Mouse (Mus musculus) retina, postnatal 7 days (tissue): ENCODE measurements around the gene Clic1.
"Not testable (repeated sequence)": the region's sequence is repeated elsewhere in the genome, so short reads cannot be mapped to it uniquely, and the experiment has no call there.

ENCODE experiments used
- DNase-seq: peaks from one replicate; pipeline ENCODE4 v3.0.0-alpha.2; 2012; ENCODE audit warnings: low read depth, low spot score

Clic1 gene

DNA sequence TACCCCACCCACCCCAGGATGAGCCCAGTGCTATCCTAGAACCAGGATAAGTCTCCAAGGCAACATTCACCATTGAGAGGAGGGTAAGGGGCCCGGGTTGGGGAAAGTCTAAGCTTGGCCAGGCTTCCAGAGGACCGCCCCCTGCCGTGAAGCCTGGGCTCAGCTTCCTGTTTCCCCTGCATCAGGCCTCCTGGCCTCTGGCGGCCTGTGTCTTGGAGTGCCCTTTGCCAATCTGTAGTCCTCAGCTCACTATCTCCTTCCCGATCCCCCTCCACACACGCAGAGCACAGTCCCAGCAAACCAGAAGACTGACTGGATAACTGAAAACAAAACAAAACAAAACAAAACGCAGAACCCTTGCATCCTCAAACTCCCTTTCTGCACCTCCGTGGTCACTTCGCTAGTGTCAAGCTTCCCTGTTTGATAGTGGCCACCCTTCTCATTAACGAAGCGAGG, at the start of gene Clic1:
Clic1 (plus strand) TSS at position 406 of the 456 bp plus-strand sequence.
- peak; percentile 35 for DNase-seq

DNA sequence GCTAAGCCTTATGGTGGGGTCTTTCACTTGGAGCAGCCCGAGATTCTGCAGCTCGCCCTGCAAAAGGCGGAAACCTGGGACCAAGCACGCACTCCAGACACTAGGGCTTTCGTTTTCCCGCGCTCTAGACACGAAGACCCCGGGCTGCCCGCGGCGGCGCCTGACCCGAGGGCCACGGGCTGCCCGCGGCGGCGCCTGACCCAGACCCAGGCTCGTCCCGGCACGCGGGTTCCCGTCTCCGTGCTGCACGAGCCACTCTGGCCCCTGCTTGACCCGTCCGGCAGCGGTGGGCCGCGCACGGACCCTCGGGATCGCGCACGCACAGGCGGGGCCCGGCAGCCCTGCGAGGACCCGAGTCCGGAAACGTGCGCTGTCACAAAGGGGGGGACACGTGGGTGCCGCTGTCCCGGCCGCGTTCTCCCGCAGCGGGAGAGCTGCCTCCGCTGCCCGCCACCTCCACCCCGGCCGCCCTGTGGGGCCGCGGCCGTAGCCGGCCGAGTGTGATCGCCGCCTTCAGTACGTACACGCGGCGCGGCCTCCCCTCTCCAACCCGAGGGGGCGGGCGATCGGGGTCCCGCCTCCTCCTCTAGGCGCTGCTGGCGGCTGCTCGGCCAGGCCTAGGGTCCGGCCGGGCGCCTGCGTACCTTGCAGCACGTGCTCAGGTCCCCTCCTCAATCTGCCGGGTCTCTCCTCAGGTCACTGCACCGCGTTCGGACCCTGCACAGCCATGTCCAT, 48.9 kb upstream of the Clic1 start, which contains the start of gene Vars:
Vars (plus strand) TSS at position 271 of the 735 bp plus-strand sequence.
- DNase-seq, result peak; percentile 77

DNA sequence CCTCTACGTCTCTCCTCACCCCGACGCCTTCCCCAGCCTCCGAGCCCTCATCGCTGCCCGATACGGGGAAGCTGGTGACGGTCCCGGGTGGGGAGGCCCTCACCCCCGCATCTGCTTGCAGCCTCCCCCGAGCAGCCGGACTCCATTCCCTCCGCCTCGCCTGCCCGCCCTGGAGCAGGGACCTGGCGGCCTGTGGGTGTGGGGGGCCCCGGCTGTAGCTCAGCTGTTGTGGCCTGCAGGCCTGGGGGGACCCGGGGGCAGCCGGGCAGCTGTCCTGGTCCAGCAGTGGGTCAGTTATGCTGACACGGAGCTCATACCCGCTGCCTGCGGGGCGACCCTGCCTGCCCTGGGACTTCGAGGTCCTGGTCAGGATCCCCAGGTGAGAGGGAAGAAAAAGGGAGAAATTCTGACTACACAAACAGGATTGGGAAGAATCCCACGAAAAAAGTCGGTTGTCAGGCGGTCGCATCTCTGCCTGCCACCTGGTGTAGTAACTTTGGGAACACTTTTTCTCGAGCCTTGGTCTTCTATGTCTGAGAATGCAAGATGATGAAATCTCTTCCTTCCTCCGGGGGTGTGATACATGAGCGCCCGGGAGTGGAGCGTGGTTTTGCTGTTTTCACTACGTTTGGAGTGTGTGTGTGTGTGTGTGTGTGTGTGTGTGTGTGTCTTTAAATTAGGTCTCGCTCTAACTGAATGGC, 48.2 kb upstream of the Clic1 start:
- DNase-seq, result no peak

DNA sequence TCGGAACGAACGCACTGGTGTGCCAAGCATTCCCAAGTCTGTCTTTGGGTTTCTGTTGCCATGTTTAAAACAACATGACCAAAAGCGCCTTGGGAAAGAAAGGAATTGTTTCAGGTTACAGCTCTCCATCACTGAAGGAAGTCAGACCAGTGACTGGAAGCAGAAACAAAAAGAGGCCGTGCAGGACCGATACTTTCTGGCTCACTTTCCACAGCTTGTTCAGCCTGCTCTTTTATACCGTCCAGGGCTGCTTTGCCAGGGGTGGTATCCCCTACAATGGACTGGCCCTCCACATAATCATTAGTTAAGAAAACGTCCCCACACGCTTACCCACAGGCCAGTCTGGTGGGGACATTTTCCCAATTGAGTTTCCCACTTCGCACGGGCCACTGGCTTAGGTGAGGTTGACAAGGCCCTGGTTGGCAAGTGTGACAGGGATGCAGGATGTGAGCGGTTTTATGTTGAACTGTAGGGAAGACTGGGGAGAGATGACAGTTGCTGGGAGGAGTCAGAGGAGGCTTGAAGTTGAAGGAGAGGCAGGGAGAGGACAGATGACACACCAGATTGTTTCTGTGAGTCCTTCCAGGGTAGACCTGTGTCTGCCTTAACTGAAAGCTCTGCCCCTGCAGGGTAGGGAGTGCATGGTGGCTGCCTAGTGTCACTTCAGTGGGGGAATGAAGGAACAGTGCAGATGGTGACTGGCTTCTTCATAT, 47.5 kb upstream of the Clic1 start:
- DNase-seq, result no peak

DNA sequence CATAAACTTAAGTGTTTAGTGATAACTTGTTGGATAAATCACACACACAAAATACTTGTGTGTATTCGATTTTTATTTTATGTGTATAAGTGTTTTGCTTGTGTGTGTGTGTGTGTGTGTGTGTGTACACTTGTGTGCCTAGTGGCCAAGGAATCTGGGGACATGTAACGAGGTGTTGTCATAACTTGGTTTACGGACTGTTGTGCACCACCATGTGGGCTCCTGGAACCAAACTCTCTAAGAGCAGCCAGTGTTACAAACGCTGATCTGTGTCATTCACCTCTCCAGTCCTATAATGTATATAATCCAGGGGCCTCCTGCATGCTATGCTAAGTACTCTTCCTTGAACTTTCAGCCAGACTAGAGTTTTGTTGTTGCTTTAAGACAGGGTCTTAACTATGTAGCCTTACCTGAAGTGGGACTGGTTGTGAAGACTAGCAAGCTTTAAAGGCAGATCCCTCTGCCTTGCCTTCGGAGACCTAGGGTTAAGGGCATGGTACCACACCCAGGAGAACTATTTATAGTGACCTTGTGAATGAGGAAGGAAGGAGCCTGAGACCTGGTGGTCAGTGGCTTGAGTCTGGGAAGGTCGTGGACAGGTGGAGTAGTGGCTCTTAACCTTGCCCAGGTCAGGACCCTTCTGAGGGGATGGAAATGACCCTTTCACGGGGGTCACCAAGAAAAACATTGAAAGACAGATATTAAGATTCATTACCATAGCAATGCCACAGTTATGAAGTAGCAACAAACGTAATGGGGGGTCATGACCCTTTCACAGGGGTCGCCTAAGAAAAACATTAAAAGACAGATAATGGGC, 46.5 kb upstream of the Clic1 start:
- no peak for DNase-seq

DNA sequence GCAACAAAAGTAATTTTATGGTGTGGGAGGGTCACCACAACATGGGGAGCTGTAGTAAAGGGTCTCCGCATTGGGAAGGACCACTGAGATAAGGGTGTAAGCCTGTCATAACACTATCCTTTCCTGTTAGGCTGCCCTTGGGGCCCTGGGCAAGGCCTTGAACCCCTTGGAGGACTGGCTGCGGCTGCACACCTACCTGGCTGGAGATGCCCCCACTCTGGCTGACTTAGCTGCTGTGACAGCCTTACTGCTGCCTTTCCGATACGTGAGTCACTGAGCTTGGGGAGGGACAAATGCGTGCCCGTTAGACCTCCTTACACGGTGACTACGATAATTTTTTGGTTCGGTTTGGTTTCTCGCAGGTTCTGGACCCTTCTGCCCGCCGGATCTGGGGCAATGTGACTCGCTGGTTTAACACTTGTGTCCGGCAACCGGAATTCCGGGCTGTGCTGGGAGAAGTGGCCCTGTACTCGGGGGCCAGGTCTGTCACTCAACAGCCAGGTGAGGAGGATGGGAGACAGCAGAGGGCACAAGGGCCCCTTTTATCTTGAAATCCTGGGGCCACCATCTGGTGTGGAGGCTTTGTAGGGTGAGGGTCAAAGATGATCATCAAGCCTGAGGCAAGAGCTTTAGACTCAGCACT, 45.6 kb upstream of the Clic1 start:
- no peak for DNase-seq

DNA sequence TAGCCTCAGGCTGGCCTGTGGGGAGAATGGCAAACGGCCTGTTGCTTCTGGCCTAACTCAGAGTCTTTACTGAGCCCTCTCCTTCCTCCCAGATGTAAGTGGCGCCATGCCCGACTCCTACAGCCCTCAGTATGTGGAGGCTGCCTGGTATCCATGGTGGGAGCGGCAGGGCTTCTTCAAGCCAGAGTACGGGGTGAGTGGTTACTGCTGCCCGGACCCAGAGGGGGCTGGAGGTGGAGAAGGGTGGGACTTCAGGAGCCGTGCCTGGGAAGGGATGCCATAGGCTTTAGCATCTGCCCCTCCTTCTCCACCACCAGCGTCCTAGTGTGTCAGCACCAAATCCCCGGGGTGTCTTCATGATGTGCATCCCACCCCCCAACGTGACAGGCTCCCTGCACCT, 44.6 kb upstream of the Clic1 start:
- DNase-seq, result no peak

DNA sequence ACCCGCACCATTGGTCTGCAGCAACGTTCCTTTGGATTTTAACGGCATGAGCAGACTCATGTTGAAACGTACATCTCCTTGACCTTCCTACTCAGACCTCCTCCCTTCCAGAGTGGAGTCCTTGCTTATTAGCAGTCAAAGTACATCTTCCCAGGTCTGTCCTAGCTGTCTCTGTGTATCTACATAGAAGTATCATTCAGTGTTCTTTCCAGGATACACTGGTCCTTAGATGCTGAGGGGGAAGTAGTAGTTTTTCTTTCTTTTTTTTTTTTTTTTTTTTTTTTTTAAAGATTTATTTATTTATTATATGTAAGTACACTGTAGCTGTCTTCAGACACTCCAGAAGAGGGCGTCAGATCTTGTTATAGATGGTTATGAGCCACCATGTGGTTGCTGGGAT, 43.9 kb upstream of the Clic1 start:
- DNase-seq, result not testable (repeated sequence)

DNA sequence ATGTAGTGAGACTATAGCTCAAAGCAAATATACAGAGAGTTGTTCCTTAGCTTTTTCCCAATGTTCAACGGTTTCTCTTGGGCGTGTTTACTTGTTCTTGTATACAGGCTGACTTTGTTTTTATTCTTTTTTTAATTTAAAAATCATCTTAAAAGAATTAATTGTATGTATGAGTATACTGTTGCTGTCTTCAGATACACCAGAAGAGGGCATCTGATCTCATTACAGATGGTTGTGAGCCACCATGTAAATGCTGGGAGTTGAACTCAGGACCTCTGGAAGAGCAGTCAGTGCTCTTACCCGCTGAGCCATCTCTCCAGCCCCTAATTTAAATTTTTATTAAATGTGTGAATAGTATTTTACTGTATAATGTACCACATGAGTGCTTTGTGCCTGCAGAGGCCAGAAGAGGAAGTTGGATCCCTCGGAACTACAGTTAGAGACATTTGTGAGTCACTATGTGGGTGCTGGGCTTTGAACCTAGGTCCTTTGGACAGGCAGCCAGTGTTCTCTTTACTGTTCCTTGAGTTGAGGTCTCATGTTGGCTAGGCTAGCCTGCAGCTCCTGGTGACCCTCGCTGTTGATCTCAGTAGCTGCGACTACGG, 42.3 kb upstream of the Clic1 start:
- DNase-seq, result no peak

DNA sequence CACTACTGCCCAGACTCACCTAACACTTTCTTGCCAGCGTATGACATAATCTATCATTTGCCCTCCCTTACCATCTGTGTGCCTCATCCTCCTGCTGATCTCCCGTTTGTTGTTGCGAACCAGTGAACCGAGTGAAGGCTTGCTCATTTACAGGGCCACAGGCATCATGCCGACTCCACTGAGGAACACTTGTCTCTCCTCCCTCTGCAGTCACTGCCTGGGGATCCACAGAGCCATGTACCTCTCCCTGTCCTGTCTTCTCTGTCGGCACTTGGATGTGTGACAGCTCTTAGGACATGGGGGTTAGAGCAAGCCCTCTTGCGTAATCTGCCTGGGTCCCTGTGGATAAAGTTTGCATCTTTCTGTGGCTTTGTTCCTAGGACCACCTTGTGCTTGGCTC, 40.2 kb upstream of the Clic1 start:
- no peak for DNase-seq

DNA sequence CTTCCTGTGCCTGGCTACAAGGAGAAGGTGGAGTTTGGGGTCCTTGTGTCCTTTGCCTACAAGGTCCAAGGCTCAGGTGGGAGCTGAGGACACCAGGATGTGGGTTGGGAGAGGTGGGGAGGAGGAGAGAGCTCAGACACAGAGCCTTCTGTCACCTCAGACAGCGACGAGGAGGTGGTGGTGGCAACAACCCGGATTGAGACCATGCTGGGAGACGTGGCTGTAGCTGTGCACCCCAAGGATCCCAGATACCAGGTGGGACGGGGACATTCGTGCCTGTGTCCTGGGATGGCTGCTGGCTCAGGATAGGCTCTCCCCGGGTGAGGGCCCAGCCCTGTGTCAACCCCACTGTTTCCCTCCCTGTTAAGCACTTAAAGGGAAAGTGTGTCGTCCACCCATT, 38.3 kb upstream of the Clic1 start:
- DNase-seq, result no peak

DNA sequence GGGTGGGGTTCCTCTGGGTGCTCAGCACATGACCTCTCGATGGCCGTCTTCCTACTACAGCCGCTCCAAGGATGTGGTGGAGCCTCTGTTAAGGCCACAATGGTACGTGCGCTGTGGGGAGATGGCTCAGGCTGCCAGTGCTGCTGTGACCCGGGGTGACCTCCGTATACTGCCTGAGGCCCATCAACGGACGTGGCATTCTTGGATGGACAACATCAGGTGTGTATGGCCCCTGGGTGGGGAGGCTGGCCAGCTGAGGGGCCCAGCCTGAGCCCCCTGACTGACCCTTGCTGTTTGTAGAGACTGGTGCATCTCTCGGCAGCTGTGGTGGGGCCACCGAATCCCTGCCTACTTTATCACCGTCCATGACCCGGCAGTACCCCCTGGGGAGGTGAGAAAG, 37.3 kb upstream of the Clic1 start:
- DNase-seq, result no peak

DNA sequence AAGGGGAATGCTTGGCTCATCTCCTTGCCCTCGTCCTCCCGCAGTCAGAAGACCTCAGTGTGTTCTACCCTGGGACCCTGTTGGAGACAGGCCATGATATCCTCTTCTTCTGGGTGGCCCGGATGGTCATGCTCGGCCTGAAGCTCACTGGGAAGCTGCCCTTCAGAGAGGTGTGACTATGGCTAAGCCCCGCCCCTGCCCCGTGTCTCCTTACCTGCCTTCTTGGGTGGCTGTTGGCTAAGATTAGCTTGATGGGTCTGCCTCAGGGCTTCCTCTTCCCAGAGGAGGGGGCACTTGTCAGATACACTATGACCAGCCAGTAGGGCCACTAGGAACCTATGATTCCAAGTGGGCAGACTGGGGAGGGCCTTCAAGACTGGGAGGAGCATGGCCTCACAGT, 36.5 kb upstream of the Clic1 start:
- DNase-seq, result no peak

DNA sequence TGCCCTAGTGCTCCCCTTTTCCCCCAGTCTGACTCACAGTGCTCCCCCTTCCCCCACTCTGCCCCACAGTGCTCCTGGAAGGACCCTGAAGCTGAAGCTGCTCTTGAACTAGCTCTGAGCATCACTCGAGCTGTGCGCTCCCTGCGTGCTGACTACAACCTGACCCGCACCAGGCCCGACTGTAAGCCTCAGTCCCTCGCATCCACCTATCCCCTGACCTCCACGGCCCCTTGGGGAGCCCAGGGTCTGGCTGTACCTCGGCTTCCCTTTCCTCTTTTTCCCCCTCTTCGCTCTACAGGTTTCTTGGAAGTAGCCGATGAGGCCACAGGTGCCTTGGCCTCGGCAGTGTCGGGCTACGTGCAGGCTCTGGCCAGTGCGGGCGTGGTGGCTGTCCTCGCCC, 34.5 kb upstream of the Clic1 start:
- DNase-seq, result no peak

DNA sequence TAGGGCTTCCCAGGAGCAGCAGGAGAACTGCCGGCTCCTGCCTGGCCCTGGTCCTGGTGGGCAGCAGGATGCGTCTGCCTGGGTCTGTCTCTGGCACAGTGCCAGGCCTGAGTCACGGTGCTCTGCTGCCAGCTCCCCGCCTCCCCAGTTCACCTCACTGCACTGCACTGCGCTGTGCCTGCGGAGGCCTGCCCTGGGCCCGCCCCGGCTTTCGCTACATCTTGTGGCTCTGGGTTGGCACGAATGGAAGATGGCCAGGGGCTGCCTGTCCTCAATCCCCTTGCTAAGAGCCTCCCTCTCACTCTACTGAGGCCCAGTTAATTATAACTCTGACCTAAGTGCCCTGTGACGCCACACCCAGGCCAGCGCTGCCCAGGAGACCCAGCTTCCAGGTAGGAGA, 33.4 kb upstream of the Clic1 start, which contains the start of gene Vwa7:
Vwa7 (plus strand) TSS at position 204 of the 400 bp plus-strand sequence.
- no peak for DNase-seq

DNA sequence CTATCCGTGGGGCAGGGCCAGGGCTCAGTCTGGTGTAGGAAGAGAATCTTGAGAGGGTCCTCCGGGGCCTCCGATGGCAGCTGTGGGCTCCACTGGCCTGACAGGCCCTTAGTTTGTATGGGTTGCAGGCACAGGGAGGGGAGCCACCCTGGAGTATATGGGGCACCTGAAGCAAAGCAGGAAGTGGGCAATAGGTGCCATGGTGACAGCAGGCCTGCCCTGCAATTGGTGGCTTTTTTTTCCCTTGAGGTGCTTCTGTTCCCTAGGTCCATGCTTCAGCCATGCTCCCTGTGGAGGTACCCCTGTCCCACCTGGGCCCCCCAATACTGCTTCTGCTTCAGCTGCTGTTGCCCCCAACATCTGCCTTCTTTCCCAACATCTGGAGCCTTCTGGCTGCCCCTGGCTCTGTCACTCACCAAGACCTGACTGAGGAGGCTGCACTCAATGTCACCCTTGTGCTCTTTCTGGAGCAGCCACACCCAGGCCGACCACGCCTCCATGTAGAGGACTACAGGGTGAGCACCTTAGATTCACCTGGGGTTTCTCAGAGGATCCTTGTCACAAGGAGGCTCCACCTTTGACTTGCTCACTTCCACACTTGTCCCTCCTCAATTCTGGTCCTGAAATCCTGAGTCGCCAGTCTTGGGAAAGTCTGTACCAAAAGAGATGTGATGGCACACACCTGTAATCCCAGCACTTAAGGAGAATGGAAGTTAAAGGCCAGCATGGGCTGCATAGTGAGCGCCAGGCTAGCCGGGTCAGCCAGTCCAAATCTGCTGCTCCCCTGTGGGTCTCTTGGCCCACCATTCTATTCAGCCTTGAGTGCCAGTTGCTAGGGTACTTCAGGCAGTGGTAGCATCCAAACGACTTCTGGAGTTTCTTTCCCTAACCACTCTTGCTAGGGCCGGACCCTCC, 32.7 kb upstream of the Clic1 start:
- no peak for DNase-seq

DNA sequence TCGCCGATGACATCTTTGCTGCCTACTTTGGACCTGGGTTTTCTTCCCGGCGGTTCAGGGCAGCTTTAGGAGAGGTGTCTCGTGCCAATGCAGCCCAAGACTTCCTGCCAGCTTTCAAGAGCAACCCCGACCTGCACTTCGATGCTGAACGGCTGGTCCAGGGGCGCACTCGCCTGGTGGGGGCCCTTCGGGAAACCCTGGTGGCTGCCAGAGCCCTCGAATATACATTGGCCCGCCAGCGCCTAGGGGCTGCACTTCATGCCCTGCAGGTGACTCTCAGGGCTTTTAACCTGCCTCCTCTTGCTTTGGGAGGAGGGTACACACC, 32.1 kb upstream of the Clic1 start:
- DNase-seq, result no peak

DNA sequence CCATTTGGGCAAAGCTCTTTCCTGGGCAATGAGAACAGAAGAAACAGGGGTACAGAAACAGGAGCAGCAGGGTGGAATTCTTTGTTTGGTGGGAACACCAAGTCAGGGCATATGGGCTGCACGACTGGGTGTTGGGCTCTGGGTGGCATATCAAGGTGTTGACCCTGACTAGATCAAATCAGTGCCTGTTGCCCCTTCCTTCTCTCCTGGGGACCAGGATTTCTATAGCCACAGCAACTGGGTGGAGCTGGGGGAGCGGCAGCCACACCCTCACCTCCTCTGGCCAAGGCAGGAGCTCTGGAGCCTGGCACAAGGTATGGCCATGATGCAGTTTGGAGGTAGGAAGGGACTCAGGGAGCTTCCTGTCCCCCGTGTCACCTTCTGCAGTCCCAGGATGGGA, 31.6 kb upstream of the Clic1 start:
- DNase-seq, result no peak

DNA sequence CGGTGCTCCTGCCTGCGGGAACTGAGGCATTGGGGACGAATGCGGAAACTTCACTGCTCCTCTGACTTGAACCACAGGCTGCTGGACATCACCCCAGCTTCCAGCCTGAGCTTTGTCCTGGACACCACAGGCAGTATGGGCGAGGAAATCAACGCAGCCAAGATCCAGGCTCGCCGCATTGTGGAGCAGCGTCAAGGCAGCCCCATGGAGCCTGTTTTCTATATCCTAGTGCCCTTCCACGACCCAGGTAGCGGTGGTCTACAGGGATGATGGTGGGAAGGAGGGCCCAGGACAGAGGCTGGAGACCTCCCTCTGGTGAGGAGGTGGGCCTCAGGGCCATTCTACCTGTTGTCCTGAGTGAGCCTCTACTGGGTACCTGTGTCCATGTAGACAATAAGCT, 29.9 kb upstream of the Clic1 start:
- DNase-seq, result no peak

DNA sequence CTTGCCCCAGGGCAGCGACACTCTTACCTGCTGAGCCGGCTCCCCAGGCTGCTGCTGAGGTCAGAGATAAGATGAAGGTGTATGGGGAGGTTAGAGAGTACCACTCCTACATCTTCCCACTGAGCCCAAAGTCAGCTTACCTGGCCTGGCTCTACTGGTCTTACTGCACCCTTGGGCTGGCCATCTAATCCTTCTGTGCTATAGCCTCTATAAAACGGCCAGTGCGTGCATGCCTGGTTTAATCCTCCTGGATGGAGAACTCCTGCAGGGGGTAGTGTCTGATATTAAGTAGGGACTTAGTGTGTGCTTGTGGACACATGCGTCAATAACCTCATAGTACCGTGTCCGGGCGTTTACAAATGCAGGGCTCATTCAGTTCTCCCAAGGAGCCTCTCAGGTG, 29.2 kb upstream of the Clic1 start:
- DNase-seq, result no peak
